Mouse (Mus musculus) hematopoietic multipotent progenitor cell, adult 10-12 weeks (in vitro differentiated cells): ENCODE results near the gene 4930535I16Rik. TPM values are rescaled to one million over a fixed set of nuclear protein-coding genes. Genes with fewer than 3 reads are reported as not detected.

Experiments used
- polyA plus RNA-seq: library from polyadenylated mRNA; stranded (reverse); fragments of >175 nt; gene quantifications from 2 replicates; pipeline ENCODE4 v1.2.3, GENCODE M21; 2012; ENCODE audit warnings: low replicate concordance

4930535I16Rik gene
- polyA plus RNA-seq, result 0.33 TPM in 1 of 2 replicates, not detected in the other

DNA sequence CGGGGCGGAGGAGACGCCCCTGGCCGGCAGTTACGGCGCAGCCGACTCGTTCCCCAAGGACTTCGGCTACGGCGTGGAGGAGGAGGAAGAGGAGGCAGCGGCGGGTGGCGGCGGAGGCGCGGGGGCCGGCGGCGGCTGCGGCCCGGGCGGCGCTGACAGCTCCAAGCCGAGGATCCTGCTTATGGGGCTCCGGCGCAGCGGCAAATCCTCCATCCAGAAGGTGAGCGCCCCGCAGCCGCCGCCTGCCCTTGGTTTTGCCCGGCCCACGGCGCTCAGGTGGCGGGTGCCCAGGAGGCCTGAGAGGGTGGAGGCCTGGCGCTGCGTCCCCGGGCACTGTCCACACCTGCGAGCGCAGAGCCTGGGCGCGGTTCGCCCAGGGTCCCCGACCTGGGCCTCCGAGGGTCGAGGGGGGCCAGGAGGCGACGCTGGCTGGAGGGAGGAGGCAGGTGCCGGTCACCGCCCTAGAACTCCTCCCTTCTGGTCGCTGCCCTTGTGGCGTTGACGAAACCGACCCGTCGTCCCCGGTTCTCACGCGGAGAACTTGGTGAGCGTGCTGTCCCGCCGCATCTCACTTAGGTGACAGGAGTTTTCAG, at the start of gene 4930535I16Rik:
TSS of gene 4930535I16Rik (minus strand) at position 475 of the 593 bp plus-strand sequence.

DNA sequence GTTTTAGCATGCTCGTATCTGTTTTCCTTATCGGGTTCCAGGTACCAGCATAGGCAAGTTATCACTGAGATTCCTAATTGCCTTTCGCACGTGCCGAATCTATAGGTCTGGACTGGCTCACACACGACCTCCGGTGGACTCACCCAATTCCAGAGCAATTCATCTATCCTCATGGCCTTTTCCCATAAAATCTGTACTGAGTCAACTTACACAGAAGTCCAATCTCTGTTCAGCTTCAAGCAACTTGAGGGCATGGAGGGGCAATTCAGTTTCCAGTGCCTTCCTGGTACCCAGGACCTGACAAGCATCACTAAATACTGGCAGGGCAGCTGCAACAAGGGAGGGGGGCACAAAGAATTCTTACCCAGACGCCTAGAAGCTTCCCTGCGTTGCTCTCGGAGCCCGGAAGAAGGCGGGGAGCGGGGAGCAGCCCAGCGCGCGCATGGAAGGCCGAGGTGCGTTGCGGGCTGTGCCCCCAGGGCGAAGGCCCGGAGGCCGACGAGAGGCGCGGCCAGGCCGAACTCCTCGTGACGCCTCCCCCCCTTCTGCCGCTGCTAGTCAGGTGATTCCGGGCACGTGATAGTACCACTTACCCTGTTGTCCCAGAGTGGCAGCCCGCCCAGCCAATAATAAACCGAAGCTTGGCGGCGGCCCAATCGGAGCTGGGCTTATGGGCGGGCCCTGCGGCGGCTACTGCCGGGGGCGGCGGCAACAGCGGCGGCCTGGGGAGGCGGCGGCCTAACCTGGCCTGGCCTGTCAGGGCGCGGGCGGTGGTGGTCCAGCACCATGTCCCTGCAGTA, 874 bp downstream of the 4930535I16Rik start, which contains the start of gene Rragc:
TSS of gene Rragc (plus strand) at position 699 of the 800 bp plus-strand sequence.

GRCm38 (mm10) chr4:123904333-123905125, 13.3 kb downstream of the 4930535I16Rik start, which contains the start of gene Mycbp:
Mycbp (plus strand) TSS chr4:123904832.

Other genes starting within 250 kb of the 4930535I16Rik start
- 241 and 250 TPM in 2 replicates for gene Macf1, start 233.7 kb downstream of the 4930535I16Rik start, polyA plus RNA-seq
- gene Ndufs5, start 199.8 kb downstream of the 4930535I16Rik start, polyA plus RNA-seq, result 29.4 and 51.7 TPM in 2 replicates
- gene Akirin1, start 167.7 kb downstream of the 4930535I16Rik start, polyA plus RNA-seq, result 199 and 570 TPM in 2 replicates
- 0.19 TPM in 1 of 2 replicates, not detected in the other for gene Rhbdl2, start 130.1 kb downstream of the 4930535I16Rik start, polyA plus RNA-seq
- not detected in 2 replicates for gene 4933427I04Rik, start 58.3 kb downstream of the 4930535I16Rik start, polyA plus RNA-seq
- gene Mycbp, start 13.2 kb downstream of the 4930535I16Rik start, polyA plus RNA-seq, result 2.0 and 22.0 TPM in 2 replicates
- gene Rragc, start 576 bp downstream of the 4930535I16Rik start, polyA plus RNA-seq, result 14.5 and 22.7 TPM in 2 replicates